Mouse (Mus musculus) layer of hippocampus, postnatal 36 days (tissue): Measurements from ENCODE around the gene Asb10. TPM values are rescaled to one million over a fixed set of nuclear protein-coding genes. Genes with fewer than 3 reads are reported as not detected.

Source experiments
- DNase-seq, 2 experiments: peaks; one replicate each; pipeline ENCODE4 v3.0.0; 2022
- total RNA-seq, 2 experiments: library from RNA; stranded (reverse); gene quantifications; 2 replicates each; pipeline ENCODE4 v1.2.3; 2021

Asb10 gene
- total RNA-seq, 2 experiments from 2014 or later: 0.25 TPM; not detected in 1

DNA sequence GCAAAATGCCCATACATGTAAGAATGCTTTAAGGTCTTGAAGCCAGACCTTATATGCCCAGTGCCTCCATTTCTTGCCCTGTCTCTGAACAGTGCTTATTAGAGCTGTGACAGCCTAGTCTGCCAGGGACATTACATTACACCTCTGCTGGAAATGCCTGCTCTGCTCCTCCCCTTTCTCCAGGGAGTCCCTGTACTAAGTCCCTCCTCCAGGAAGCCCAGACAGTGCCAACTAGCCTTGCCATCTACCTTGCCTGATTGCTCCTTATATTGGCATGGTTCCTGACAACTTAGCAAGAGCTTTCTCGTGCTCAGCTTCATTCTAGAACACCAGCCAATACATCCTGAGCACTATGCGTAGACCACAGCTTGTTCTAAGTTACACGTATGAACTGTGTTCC, 5.0 kb downstream of the Asb10 start:
- DNase-seq: no peak

DNA sequence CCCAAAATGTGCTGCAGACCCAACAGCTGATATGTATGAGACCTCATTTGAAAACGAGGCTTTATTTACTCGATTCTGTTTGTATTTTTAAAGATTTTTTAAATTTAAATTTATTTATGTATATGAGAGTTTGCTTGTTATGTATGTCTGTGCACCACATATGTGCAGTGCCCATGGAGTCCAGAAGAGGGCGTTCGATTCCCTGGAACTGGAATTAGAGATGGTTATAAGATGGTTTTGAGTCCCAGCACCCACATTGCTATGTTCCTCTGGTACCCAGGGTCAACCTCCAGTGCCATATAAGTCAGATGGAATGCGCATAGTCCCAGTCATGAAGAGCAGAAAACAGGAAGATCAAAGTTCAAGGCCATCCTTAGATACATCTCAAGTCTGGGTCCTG, 6.5 kb downstream of the Asb10 start:
- no peak for DNase-seq

DNA sequence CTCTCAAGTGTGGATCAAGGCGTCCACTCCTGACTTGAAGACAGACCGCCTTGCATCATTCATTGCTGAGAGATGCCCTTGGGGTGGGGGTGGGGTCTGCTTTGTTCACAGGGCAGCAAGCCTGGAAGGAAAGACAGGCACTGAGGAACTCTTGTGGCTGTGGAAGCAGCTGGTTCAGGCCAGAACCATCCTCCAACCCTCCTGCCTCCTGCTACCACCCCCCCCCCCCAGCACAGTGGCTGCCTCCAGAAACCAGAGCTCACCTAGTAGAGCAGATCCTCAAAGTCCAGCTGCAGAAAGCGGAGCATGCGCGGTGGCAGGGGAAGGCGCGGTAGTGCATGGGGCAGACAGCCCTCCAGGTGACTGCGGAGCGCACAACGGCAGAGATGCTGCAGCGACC, 7.4 kb downstream of the Asb10 start:
- no peak for DNase-seq

DNA sequence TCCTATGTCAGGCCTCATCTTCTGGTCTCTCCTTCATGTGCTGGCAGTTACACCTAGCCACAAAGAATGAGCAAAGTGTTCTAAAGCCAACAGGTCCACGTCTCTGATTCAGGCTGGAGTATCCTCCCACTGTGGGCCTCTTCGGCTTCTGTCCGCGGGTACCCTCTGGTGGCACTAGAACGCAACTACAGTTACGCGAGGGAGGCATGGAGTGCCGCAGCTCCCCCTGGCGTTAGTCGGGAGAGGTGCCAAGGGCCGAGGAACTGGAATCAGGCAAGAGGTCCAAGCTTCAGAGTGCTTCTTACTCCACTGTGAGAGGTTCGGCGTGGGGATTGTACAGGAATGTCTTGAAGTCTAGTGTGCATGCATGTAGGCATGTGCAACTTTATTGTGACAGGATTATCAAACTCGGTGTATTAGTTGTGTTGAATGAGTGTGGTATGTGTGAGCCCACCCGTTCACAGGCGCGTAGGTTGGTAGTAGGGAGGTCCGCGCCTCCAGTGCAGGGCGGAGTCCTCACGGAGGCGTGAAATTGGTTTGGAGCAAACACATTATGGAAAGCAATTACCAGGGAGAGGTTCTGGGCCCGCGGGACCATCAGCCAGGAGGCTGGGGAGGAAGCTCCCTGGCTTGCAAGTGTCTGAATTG, 10.6 kb downstream of the Asb10 start:
- DNase-seq: peak; percentile 91 to 92

DNA sequence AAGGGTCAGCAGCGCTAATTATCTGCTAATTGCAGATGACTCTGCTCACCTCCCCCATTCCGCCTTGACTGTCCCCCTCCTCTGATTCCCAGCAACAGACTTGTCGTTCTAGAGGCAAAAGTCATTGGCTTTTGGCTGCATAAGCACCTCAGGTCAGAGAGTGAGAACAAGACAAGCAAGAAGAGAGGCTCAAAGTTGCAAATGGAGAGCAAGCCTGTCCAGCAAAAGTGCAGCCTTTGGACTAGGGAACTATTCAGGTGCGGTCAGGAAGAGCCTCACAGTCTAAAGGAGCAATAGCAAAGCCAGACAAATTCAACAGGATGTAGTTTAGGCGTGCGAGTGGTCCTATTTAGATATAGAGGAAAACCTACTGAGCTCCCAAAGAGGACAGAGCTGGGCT, 13.0 kb downstream of the Asb10 start:
- DNase-seq: no peak

DNA sequence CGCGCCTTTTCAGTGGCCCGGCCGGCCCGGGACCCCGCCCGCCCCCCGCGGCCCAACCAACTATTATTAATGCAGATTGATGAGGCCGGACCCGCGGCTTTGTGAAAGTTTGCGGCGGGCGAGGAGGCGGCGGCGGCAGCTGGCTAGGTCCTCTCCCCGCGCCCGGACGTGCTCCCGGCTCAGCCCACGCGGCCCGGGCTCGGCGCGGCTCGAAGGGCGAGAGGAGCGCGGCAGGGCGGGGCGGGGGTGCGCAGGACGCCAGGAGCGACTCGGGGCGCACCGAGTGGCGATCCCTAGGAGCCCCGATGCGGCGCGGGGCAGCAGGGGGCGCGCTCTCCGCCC, 13.9 kb downstream of the Asb10 start, which contains the start of gene Gbx1:
Gene Gbx1, minus strand, starts transcription at position 314 of the 342 bp plus-strand sequence.
- DNase-seq: no peak

DNA sequence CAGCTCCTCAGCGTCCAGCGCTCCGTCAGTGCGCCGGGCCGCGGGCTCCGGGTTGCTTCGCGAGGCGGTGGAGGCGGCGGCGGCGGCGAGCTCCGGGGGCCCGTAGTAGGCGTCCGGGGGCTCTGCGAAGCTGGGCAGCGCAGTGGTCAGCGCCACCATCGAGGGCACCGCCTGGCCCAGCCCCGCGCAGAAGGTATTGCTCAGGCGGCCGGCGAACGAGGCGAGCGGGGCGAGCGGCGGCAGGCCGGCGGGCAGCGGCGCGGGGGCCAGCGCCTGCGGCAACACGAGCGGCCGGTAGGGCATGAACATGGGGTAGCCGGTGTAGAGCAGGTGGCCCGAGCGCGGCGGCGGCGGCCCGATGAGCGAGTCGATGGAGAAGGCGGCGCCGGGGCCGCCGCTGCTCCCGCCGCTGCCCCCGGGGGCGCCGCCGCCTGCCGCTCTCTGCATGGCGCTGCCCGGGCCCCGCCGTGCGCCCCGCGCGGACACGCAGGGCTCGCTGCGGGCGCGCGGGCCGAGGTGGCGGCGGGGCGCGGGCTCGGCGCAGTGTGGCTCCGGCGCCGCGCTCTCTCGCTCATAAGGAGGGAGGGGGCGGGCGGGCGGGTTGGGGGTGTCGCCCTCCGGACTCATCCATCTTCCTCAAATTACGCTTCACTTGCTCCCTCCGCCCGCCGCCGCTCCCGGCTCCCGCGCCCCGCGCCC, 14.4 kb downstream of the Asb10 start:
- DNase-seq: no peak

DNA sequence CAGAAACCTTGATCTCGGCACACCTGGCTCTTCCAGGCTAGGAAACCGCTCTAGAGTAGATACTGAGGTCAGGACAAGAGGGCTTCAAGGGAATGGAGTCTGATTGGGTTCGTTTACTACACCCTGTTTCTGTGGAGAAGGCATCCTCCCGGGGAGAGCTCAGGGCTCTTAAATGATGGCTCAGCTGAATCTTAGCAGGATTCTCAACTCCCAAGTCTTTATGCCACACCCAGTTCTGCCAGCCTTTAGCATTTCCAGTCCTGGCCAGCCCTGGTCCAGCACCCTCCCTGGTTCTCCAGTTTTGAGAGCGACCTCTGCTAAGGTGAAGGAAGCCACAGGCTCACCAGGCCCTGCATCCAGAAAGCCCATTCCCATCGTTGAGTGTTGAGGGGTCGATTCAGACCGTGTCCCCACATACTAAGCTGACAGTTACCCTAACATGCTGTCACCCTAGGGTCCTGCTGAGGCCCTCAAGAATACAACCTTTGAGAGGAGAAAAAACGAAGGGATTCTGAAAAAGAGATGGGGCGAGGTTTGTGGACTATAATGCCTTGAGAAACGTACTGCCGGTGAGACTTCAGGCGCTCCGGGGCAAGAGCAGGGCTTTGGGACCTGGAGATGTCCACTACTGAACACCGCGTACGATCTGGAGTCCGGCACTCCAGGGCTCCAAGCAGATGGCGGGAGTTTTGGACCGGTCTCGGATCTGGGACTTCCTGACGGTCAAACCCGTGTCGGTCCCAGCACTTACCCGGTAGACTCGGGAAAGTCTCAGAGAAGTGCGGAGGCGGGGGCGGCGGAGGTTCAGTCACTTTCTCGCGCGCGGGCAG, 15.2 kb downstream of the Asb10 start:
- DNase-seq: no peak

DNA sequence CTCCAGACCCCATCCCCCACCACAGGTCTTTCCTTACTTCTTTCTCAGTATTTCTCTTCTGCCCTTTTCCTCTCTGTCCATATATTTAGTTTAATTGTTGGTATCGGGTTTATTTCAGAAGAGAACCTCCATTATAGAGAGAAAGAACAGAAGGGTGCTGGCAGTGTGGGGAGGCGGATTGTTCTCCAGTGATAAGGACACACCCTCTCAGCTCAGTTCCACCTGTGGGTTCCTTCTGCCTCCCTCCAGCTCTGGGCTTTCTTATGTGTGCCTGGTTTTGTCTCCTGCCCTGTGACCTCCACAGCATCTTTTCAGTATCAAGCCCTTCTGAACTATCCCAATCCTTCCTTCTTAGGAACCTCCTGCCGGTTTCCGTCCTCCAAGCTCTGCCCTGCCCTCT, 16.3 kb downstream of the Asb10 start:
- DNase-seq: no peak

DNA sequence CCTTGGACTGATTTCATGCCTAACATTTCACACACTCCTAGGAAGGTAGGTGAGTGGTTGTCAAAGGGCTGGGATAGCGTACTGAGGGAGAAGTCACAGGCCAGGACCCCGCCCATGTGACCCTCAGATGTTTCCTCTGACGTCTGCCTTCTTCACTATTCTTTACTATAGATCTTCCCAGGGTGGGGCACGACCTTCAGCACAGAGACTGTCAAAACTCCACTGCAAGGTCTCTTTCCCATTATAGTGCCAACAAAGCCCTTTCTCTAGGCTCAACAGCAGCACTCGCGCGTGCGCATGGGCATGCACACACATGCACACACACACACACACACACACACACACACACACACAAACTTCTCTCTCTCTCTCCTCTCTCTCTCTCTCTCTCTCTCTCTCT, 17.0 kb downstream of the Asb10 start:
- no peak for DNase-seq

DNA sequence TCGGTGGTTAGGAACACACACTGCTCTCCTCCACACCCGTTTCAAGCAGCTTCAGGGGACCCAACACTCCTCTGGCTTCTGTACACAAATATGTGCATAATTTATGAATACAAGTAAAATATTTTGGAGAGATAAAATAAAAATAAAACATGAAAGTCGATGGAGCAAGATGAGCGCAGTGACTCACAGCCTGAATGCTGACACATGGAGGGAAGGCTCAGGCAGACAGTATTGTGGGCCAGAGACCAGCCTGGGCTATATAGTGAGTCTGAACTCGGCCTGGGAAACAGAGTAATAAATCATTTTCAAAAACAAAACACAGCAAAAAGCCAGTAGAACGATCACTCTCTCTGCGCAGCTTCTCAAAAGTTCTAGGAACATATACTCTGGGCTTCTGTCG, 19.4 kb downstream of the Asb10 start:
- DNase-seq: no peak

DNA sequence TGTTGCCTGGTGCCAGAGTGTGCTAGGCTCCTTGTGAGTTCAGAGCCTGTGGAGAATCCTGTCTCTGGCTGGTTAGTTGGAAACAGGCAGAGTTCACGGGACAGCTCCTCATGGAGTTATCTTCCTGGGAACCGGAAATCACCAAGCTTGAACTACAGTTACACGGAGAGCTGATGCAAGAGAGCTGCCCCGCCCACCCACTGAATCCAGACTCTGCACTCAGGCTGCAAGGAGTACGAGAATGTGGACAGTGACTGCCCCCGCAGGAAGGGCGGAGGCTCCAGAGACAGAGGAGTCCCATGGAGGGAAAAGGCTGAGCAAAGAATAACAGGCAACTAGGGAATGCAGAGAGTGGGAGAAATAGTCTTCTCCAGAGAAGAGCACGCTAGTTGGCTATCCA, 28.5 kb downstream of the Asb10 start:
- DNase-seq: no peak

DNA sequence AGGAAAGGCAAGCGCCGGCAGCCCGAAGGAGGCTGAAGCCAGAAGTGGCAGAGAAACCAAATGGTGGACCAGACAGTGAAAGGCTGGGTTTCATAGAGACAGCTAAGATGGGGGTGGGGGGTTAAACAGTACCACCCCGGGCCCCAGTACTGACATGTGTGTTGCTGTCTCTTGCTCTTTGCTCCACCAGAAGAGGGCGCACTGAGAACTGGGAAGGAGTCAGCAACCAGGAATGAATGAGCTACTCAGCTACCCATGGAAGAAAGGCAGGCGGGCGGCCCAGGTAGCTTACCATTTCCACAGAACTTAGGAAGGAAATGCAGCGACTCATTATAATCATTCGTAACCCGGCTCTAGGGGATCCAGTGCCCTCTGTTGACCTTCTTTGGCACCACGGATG, 30.1 kb downstream of the Asb10 start:
- DNase-seq: no peak

DNA sequence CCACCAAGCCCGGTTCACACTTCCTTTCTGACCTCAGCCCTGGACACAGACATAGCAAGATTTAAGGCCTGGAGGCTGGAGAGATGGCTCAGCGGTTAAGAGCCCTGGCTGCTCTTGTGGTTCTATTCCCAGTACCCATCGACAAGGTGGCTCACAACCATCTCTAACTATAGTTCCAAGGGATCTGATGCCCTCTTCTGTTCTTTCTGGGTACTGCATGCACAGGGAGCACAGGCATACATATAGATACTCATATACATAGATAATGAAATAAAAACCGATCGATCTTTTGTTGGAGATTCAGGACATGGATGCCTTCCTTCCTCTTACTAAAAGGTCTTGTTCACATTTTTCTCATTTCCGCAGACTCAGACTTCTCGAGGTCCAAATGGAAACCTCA, 32.4 kb downstream of the Asb10 start:
- no peak for DNase-seq

DNA sequence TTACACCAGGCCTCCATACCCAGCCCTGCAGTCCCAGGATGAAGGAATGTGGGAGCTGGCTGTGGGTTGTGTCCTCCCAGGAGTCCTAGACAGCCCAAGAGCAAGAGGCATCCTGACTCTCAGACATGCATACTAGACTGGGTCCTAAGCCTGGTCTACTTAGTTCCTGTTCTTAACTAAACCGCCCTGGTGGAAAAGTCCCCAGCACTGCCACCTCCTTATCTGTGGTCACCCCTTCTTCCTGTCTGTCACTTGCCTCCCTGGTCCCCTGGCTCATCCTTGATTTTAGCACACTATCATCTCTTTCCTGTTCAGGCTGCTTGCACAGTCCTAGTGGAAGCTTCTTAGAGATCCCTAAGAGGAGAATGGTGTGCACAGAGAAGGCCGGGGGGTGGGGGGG, 35.3 kb downstream of the Asb10 start:
- DNase-seq: no peak

DNA sequence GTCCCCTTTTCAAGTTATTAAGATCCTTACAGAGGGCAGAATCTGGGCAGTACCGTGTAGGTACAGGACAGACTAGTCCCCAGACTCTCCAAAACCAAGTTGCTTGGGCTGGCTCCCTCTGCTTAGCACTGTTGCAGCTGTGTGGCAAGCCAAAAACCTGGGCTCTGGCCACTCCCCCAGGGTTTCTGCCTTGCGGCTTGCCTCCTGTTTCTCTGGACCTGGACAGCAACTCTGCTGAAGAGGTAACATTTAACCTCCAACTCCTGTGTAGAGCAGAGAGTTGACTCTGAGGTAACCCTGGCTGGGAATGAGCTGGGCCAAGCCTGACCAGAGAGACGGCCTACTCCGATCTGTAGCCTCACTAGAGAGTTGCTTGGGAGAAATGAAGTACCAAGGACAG, 38.0 kb downstream of the Asb10 start:
- no peak for DNase-seq

DNA sequence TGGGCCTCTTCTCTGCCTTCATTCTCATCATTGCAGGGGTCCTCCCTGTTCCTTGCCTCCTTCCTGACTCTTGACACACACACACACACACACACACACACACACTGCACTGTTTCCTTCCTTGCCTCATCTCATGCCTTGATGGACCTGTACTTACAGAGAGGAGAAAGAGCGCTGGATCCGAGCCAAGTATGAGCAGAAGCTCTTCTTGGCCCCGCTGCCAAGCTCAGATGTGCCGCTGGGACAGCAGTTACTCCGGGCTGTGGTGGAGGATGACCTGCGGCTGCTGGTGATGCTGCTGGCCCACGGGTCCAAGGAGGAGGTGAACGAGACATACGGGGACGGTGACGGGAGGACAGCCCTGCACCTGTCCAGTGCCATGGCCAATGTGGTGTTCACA, 39.9 kb downstream of the Asb10 start:
- no peak for DNase-seq

DNA sequence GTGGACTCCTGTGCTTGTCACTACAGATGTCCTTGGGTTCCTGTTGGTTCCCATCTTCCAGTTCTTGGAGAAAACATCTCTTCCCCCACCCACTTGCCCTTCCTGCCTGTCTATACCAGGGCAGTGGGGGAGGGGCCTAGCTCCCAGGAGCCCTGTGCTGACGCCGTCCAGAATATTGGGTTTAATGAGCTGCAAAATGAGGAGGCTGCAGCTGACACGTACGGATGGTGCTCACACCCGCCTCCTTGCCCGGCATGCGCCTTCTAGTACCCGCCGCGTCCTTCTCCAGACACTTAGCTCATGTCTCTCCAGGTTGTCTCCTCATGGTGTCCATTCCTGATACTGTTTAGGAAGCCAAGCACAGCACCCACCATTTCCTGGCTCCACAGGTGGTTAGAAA, 41.7 kb downstream of the Asb10 start:
- no peak for DNase-seq

DNA sequence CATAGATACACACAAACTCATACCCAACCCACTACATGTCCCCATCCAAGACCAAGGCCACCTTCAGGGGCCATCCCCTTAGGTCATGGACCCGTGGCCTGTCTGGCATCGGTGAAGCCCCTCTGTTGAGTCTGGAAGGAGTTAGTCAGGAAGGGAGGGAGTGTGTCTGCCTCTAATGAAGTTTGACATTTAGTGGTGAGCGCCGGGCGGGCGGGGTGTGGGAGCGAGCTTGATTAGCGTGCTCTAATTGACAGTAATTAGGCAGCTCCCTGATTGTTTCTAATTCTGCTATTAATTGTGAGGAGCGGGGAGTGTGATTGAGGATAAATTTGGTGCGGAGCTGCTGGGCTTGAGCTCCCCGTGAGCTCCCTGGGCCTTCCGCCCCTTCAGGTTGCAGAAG, 43.3 kb downstream of the Asb10 start:
- no peak for DNase-seq

DNA sequence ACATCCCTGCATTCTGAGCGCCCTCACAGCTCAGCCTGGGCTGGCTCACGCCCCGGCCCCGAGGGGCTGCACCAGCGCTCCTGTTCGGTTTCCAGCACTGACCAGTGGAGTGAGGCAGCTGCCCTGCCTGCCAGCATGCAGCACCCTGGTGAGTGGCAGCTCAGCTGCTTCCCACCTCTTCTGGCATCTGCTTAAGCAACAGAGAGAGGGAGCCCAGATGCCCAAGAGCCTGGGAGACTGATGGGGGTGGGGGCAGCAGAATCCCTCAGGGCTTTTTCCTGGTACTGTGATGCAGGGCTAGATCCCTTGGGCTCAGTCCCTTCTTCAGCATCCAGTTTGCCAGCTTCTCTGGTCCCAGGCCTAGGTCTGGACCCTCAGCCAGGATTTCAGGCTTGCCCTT, 44.0 kb downstream of the Asb10 start:
- DNase-seq: no peak

DNA sequence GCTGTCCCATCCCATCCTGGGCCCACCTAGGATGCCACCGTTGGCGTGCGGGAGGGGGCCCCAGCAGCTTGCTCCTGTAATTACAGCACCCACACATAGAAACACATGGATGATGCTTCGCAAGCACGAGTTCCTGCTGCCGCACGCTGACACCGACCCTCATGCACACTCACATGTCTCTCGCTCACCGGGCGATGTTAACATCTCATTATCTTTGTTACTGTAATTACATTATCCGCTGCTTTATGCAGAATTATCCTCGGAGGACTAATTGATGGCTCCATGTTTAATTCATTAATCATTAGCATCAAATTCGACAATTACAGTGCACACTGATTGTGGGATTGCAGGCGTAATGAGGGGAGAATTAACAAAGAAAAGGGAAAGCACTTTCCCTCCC, 45.8 kb downstream of the Asb10 start:
- DNase-seq: no peak

DNA sequence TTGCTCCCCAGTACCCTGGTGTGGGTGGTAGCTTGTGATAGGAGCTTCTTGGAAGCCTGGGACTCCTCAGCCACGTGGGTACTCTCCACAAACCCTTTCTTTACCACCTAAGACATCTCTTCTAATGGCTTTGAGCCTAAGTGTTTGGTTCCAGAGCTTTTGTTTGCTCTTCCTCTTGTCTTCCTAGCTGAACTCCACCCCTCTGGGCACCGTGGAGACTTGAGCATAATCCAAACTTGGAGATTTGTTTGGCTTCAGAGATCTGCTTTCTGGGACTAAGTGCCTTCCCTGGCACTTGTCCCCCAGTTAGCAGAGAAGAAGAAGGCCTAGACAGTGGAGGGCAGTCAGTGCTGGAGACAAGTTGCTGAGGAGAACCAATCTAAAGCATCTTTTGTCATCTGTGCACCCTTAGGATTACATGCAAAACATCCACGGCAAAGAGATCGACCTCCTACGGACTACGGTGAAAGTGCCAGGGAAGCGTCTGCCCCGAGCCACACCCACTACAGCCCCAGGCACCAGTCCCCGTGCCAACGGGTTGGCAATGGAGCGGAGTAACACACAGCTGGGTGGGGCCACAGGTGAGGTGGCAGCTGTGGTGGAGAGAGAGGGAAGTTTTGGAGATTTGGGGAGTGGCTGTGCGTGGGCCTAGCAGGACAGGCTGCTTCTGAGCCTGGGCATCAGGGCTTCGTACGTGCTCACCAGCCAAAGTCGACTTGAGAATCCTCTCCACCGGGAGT, 48.1 kb downstream of the Asb10 start:
- no peak for DNase-seq

DNA sequence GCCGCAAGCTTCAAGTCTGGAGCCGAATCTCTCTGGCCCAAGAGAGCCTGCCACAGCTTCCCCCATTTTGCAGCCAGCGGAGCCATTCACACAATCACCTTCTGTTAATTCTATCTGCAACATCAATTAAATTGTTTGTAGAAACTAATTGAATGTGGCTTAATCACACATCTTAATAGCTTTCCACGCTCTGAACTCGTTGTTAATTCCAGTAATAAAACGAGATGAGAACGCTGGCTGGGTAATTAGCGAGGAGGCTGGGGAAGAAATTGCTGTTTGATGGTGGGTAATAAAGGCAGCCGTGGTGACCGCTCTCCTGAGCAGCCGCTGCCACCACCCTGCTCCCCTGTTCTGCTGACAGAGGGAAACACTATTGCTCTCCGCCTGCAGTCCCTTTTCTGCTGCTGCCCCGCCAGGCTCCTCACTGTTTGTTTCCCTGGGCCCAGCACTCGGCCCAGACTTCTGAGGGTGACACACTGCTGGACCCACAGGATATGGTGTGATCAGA, 50.3 kb downstream of the Asb10 start:
- DNase-seq: no peak
